Mouse (Mus musculus) left cerebral cortex, postnatal 14 days (tissue): ENCODE results near the gene Lpar1. TPM values are rescaled to one million over a fixed set of nuclear protein-coding genes. Genes with fewer than 3 reads are reported as not detected.
A peak's percentile ranks its signal among the peaks of the same experiment; 100 is the strongest.

Experiments used
- DNase-seq, 2 experiments: peaks; one replicate each; pipeline ENCODE4 v3.0.0; 2021 to 2022; ENCODE audit warnings: low spot score in 2 of 2, mixed read lengths in 1 of 2
- intact Hi-C: fragments of 180-260 bp; cut with DNase I; formaldehyde crosslinking; loops from one replicate; pipeline ENCODE4 v1.15.1; 2025
- long read RNA-seq, 2 experiments: library from polyadenylated mRNA; stranded (forward); transcript quantifications; one replicate each; pipeline ENCODE4 v2.0.0; 2021
- total RNA-seq, 2 experiments: library from RNA; stranded (reverse); gene quantifications; 2 replicates each; pipeline ENCODE4 v1.2.3; 2021

Gene Lpar1
- total RNA-seq, result 10 to 100 TPM; 15.5 to 16.5 TPM
- long read RNA-seq, experiment 1, transcript Lpar1-201 (4 exons, 3,512 nt), result major isoform, 27 of 41 reads
- long read RNA-seq, experiment 1, partial matches to known transcripts, result 4 of 41 reads
- long read RNA-seq, experiment 1, other reads (novel, unspliced or antisense), result 7 of 41 reads
- long read RNA-seq, experiment 2, transcript Lpar1-201 (4 exons, 3,512 nt), result major isoform, 14 of 17 reads
- long read RNA-seq, experiment 2, partial matches to known transcripts, result 0 of 17 reads
- long read RNA-seq, experiment 2, other reads (novel, unspliced or antisense), result 2 of 17 reads

- DNase-seq, result no peak
Observed at GRCm38 (mm10) chr4:58553631-58554358, at the start of gene Lpar1. Lpar1 (minus strand) TSS chr4:58553898.

GRCm38 (mm10) chr4:58585942-58586341, 32.2 kb upstream of the Lpar1 start:
- intact Hi-C loops, result no loop called here
- no peak for DNase-seq

More at GRCm38 (mm10) chr4:58553631-58554358, at the start of gene Lpar1:
- intact Hi-C loops, result loop anchor here (5.0 to 10.0 kb wide), 2 partner anchors 194 to 289 kb away; no protein-coding TSS in a partner anchor

GRCm38 (mm10) chr4:58581191-58581590, 27.5 kb upstream of the Lpar1 start:
- intact Hi-C loops, result no loop called here

GRCm38 (mm10) chr4:58580516-58580915, 26.8 kb upstream of the Lpar1 start:
- intact Hi-C loops, result no loop called here

More at GRCm38 (mm10) chr4:58581191-58581590, 27.5 kb upstream of the Lpar1 start:
- no peak for DNase-seq

GRCm38 (mm10) chr4:58580098-58580497, 26.4 kb upstream of the Lpar1 start:
- intact Hi-C loops, result no loop called here
- DNase-seq, result no peak

More at GRCm38 (mm10) chr4:58580516-58580915, 26.8 kb upstream of the Lpar1 start:
- no peak for DNase-seq

GRCm38 (mm10) chr4:58578488-58578887, 24.8 kb upstream of the Lpar1 start:
- intact Hi-C loops, result no loop called here
- no peak for DNase-seq

GRCm38 (mm10) chr4:58577382-58578048, 23.8 kb upstream of the Lpar1 start:
- intact Hi-C loops, result no loop called here
- no peak for DNase-seq

GRCm38 (mm10) chr4:58575831-58576230, 22.1 kb upstream of the Lpar1 start:
- intact Hi-C loops, result no loop called here
- no peak for DNase-seq

- DNase-seq, result no peak
- intact Hi-C loops, result no loop called here
Observed at GRCm38 (mm10) chr4:58574024-58574423, 20.3 kb upstream of the Lpar1 start.

GRCm38 (mm10) chr4:58572446-58572845, 18.7 kb upstream of the Lpar1 start:
- intact Hi-C loops, result no loop called here
- no peak for DNase-seq

GRCm38 (mm10) chr4:58571661-58572060, 18.0 kb upstream of the Lpar1 start:
- intact Hi-C loops, result no loop called here
- DNase-seq, result no peak

GRCm38 (mm10) chr4:58571232-58571631, 17.5 kb upstream of the Lpar1 start:
- peak in 1 of 2 experiments; percentile 9 for DNase-seq
- intact Hi-C loops, result no loop called here

- intact Hi-C loops, result no loop called here
Observed at GRCm38 (mm10) chr4:58568486-58568885, 14.8 kb upstream of the Lpar1 start.

GRCm38 (mm10) chr4:58562776-58563175, 9.1 kb upstream of the Lpar1 start:
- intact Hi-C loops, result no loop called here
- no peak for DNase-seq

More at GRCm38 (mm10) chr4:58568486-58568885, 14.8 kb upstream of the Lpar1 start:
- no peak for DNase-seq

GRCm38 (mm10) chr4:58557001-58557400, 3.3 kb upstream of the Lpar1 start:
- DNase-seq, result no peak
- intact Hi-C loops, result loop anchor here (10.0 kb wide), 1 partner anchor 292 kb away; no protein-coding TSS in a partner anchor

- intact Hi-C loops, result loop anchor here (5.0 to 10.0 kb wide), 2 partner anchors 193 to 290 kb away; no protein-coding TSS in a partner anchor
- DNase-seq, result no peak
Observed at GRCm38 (mm10) chr4:58554359-58554838, 701 bp upstream of the Lpar1 start.

GRCm38 (mm10) chr4:58552731-58553630, 717 bp downstream of the Lpar1 start:
- DNase-seq, result peak; percentile 25 to 47
- intact Hi-C loops, result loop anchor here (5.0 to 10.0 kb wide), 2 partner anchors 194 to 288 kb away; no protein-coding TSS in a partner anchor

GRCm38 (mm10) chr4:58552229-58552628, 1.5 kb downstream of the Lpar1 start:
- intact Hi-C loops, result loop anchor here (5.0 to 10.0 kb wide), 2 partner anchors 195 to 287 kb away; no protein-coding TSS in a partner anchor
- DNase-seq, result no peak
